Mouse (Mus musculus) midbrain, embryonic 11.5 days (tissue): ENCODE measurements around the gene Nrxn2. TPM values are rescaled to one million over a fixed set of nuclear protein-coding genes. Genes with fewer than 3 reads are reported as not detected.

Experiments used
- ATAC-seq: fragments of 200-750 bp; cut with Nextera tagmentation; 2 replicates; pipeline ENCODE4 v1.8.0; 2017; ENCODE audit warnings: moderate TSS enrichment, moderate library complexity; ENCODE audit not compliant: low FRiP score
- DNase-seq: peaks from one replicate; pipeline ENCODE4 v3.0.0; 2015; ENCODE audit warnings: low spot score; ENCODE audit errors: missing footprints
- H3K27ac ChIP-seq: fragments of 300-500 bp; sonication (generic); 2 replicates; pipeline ENCODE4 v1.5.1; 2014; ENCODE audit warnings: low read depth, low read length
- H3K27me3 ChIP-seq: fragments of 300-500 bp; sonication (generic); 2 replicates; pipeline ENCODE4 v1.6.1; 2014; ENCODE audit warnings: mild to moderate bottlenecking, low read length, moderate library complexity, mixed read lengths; ENCODE audit not compliant: control insufficient read depth, insufficient read depth
- H3K36me3 ChIP-seq: fragments of 300-500 bp; sonication (generic); 2 replicates; pipeline ENCODE4 v1.6.1; 2014; ENCODE audit warnings: mild to moderate bottlenecking, low read length, moderate library complexity, mixed read lengths; ENCODE audit not compliant: control insufficient read depth, insufficient read depth
- H3K4me1 ChIP-seq: fragments of 300-500 bp; sonication (generic); 2 replicates; pipeline ENCODE4 v1.6.1; 2014; ENCODE audit warnings: low read length; ENCODE audit not compliant: control insufficient read depth, insufficient read depth
- H3K4me2 ChIP-seq: fragments of 300-500 bp; sonication (generic); 2 replicates; pipeline ENCODE4 v1.6.1; 2014; ENCODE audit warnings: mild to moderate bottlenecking, moderate library complexity
- H3K4me3 ChIP-seq: fragments of 300-500 bp; sonication (generic); 2 replicates; pipeline ENCODE4 v1.5.1; 2014; ENCODE audit warnings: low read depth, low read length
- H3K9ac ChIP-seq: fragments of 300-500 bp; sonication (generic); 2 replicates; pipeline ENCODE4 v1.6.1; 2014; ENCODE audit warnings: low read length
- H3K9me3 ChIP-seq: fragments of 300-500 bp; sonication (generic); 2 replicates; pipeline ENCODE4 v1.6.1; 2016; ENCODE audit warnings: low read length; ENCODE audit not compliant: control insufficient read depth
- WGBS: fragments of 180-500 bp; shearing (Covaris S2); extraction: QIAGEN DNeasy Blood & Tissue Kit; methylation state at CpG from one replicate; pipeline ENCODE4 v1.1.7; 2014; 5-methylcytosine and 5-hydroxymethylcytosine counted together
- polyA plus RNA-seq: library from polyadenylated mRNA; unstranded; fragments of >200 nt; fragmentation: Nextera tagmentation; extraction: Ambion mirVana; gene quantifications from 2 replicates; pipeline ENCODE4 v1.2.1, GENCODE M21; 2014

The Nrxn2 gene
- polyA plus RNA-seq, 1 experiment from 2014 or later = 9.5 TPM

DNA sequence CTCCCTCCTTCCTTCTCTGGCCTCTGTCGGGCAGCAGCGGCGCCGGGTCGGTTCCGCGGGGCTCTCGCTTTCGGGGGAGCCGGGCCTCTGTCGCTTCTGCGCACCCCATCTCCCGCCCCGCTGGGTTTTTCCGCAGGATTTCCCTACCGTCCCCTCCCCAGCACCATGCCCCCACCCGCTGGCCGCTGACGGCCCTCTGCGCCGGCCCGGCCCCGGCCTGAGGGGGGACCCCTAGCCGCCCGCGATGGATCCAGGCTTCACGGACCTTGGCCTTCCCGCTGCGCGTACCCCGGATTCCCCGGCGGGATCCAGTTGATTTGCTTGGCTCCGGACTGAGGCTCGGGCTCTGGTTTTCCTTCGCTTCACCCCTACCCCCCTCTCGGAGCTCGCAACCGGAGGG lies 79.3 kb downstream of the Nrxn2 start:
- DNase-seq (no peak), ATAC-seq (peak; percentile 45)
- Histone ChIP-seq H3K4me1 (peaks cover 33% of the 10 kb centered on the region), H3K9me3 (no peaks in the 10 kb centered on the region), H3K36me3 (no peaks in the 10 kb centered on the region), H3K27me3 (peaks cover 9% of the 10 kb centered on the region), H3K27ac (peak overlapping the region; percentile 63), H3K4me3 (peak overlapping the region; percentile 84), H3K9ac (peak overlapping the region; percentile 93), H3K4me2 (peak overlapping the region; percentile 99)
- WGBS = under 1% methylated on average over 39 of the region's 39 CpGs

DNA sequence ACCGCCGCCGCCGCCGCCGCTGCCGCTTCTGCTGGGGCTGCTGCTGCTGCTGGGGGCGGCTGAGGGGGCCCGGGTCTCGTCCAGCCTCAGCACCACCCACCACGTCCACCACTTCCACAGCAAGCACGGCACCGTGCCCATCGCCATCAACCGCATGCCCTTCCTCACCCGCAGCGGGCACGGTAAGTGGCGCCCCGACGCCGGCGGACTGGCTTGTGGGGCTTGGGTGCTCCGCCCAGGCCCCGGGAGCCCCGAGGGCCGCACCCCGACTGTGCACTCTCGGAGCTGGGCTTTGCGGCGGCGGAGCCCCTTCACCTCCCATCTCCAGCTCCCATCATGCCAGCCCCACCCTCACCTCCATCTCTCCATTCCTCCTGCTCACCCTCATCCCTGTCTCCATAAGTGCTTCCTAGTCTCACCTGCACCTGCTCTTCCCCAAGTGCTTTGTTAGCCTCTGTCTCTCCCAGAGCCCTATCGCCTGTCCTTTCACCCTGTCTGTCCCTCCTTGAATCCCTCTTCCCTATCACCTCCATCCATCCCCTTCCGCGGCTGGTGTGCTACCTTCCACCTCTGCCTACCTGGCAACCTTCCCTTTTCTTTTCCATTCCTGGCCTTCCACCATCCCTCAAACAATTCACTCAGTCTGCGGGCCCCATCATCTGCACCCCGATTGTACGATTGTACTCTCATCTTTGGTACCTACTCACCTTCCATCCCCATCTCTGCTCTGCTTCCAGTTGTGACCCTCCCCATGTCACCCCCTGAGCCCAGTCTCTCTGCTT lies 80.0 kb downstream of the Nrxn2 start:
- peak overlapping the region; percentile 84 for H3K4me3 ChIP-seq
- H3K4me1 ChIP-seq = peaks cover 40% of the 10 kb centered on the region
- peak overlapping the region; percentile 99 for H3K4me2 ChIP-seq
- peak overlapping the region; percentile 63; the same call in 1 of the 2 replicates for H3K27ac ChIP-seq
- DNase-seq (peak; percentile 90), ATAC-seq (no peak)
- 4% methylated on average over 34 of the region's 38 CpGs for WGBS
- peak overlapping the region; percentile 93 for H3K9ac ChIP-seq
- no peaks in the 10 kb centered on the region for H3K36me3 ChIP-seq
- H3K27me3 ChIP-seq = peaks cover 9% of the 10 kb centered on the region
- H3K9me3 ChIP-seq = no peaks in the 10 kb centered on the region

DNA sequence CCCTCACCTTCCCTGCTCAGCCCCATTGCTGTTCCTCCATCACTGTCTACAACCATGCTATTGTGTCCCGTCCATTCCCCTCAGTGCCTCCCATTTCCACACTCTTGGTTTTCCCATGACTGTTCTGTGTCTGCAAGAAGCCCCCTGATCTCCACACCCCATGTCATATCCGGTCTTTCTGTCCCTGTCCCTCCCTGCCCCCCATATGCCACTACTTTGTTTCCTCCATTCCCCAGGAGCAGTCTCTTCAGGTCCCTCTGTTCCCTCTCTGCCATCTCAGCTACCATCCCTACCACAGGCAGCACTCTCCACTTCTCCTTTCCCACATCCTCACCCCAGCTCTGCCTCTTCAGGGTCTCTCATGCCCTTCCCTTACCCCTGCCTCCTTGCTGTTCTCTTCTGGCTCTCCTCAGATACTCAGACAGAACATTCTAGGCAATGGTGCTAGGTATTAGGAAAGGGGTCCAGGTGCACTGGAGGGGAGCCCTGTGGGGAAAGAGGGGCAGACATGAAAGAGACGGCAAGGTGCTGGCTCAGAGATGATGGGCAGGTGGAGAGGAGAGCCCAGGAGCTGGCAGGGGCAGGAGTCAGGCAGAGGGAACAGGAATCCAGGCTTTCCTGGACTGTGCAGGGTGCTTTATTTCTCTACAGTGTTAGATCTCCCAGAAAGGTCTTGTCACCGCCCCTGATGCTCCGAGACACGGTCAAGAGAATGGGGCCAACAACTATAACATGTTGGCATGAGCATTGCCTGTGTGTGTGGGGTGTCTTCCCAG lies 81.5 kb downstream of the Nrxn2 start:
- Histone ChIP-seq H3K36me3 (0 out of 2 replicates have a peak, but pooled peaks cover under 1% of the 10 kb centered on the region), H3K27me3 (peaks cover 7% of the 10 kb centered on the region), H3K4me3 (peak overlapping the region; percentile 84), H3K4me1 (peaks cover 44% of the 10 kb centered on the region), H3K9me3 (no peaks in the 10 kb centered on the region), H3K27ac (no peak overlapping the region), H3K4me2 (peak overlapping the region; percentile 99), H3K9ac (peak overlapping the region; percentile 93)
- WGBS = 61% methylated on average over 6 of the region's 6 CpGs
- no peak for DNase-seq
- no peak for ATAC-seq

DNA sequence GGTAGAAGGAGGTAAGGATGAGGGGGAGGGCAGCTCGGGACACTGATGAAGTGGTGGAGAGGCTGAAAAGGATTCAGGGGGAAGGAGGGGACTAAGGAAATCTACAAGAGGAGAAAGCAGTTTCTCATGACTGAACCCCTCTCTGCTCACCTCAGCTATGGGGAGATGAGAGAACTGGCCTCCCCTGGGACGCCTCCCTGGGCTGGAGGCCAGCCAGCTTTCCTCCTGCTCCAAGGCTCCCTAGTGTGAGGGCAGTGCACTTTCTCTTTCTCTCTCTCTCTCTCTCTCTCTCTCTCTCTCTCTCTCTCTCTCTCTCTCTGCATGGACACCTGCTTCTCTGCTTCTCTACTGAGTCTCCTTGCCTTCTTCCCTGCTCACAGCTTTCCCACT lies 82.1 kb downstream of the Nrxn2 start:
- ATAC-seq (no peak), DNase-seq (no peak)
- H3K9ac ChIP-seq = no peak overlapping the region
- H3K9me3 ChIP-seq = no peaks in the 10 kb centered on the region
- peaks cover 5% of the 10 kb centered on the region for H3K27me3 ChIP-seq
- H3K36me3 ChIP-seq = 0 out of 2 replicates have a peak, but pooled peaks cover 4% of the 10 kb centered on the region
- peaks cover 44% of the 10 kb centered on the region for H3K4me1 ChIP-seq
- no peak overlapping the region for H3K27ac ChIP-seq
- H3K4me2 ChIP-seq = peak overlapping the region; percentile 99
- H3K4me3 ChIP-seq = no peak overlapping the region
- WGBS = 38% methylated on average over 2 of the region's 2 CpGs

DNA sequence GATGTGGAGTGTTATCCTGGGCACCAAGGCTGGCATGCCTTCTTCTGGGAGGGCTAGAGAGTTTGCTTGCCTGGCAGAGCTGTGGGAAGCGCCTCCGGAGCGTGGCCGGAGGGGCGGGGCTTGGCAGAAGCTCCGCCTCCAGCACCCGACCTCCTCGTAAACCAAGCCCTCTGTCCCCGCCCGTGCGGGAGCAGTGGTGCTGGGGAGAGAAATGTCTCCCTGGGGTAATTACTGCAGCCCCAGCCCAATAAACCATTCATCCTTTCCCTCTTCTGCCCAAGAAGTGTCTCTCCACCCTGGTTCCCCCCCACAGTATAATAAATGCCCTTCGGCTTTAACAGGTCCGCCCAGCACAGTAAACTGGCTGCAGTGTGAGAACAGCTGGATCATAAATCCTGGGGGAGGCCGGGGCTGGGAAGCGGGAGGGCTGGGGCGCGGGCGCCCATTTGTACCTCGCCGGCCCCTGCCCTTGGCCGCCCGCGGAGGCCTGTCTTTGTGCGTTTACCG lies 83.6 kb downstream of the Nrxn2 start:
- Histone ChIP-seq H3K4me3 (peak overlapping the region; percentile 43), H3K4me2 (peak overlapping the region; percentile 93), H3K36me3 (0 out of 2 replicates have a peak, but pooled peaks cover 4% of the 10 kb centered on the region), H3K4me1 (peaks cover 39% of the 10 kb centered on the region), H3K9me3 (no peaks in the 10 kb centered on the region), H3K9ac (peak overlapping the region; percentile 65), H3K27me3 (peaks cover 5% of the 10 kb centered on the region), H3K27ac (peak overlapping the region; percentile 73)
- DNase-seq (peak; percentile 98), ATAC-seq (peak; percentile 52; the same call in 1 of the 2 replicates)
- under 1% methylated on average over 24 of the region's 25 CpGs for WGBS

DNA sequence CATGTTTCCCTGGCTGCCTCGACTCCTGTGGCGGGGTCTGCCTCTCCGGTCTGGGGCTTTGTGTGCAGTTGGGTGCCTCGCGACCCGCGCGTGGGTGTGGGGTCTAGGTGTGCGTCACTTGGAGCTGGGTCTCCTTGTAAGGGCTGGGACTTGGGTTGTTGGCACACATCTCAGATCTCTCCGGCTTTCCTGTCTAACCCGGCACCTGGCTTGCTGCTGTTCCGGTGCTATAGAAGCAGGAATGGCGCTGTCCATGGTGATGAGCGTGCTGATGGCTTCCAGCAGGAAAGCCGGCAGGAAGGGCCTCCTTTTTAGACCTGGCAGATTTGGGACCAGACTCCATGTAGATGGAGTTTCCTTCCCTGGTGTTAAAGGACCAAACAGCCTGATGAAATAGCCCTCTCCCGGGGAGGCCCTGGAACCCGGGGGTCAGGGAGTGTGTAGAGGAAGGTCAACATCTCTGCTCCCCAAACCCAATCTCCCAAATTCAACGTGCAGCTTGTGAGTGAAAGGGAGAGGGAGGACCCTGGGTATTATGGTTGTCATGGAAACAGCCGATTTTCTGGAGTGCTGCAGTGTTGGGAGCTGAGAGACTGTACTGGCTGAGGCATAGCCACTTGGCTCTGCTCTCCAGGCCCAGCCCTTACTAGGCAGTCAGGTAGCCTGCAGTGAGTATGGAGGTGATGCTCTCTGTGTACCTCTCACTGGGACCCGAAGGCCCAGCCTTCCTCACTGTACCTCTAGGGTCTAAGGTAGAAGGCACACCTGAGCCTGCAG lies 84.2 kb downstream of the Nrxn2 start:
- ATAC-seq = peak; percentile 36
- Histone ChIP-seq H3K9me3 (no peaks in the 10 kb centered on the region), H3K4me2 (peak overlapping the region; percentile 93), H3K9ac (peak overlapping the region; percentile 65), H3K4me1 (peaks cover 39% of the 10 kb centered on the region), H3K27me3 (peaks cover 5% of the 10 kb centered on the region), H3K36me3 (0 out of 2 replicates have a peak, but pooled peaks cover 4% of the 10 kb centered on the region), H3K27ac (peak overlapping the region; percentile 73), H3K4me3 (peak overlapping the region; percentile 43)
- 4% methylated on average over 20 of the region's 20 CpGs for WGBS
- peak; percentile 96 for DNase-seq

DNA sequence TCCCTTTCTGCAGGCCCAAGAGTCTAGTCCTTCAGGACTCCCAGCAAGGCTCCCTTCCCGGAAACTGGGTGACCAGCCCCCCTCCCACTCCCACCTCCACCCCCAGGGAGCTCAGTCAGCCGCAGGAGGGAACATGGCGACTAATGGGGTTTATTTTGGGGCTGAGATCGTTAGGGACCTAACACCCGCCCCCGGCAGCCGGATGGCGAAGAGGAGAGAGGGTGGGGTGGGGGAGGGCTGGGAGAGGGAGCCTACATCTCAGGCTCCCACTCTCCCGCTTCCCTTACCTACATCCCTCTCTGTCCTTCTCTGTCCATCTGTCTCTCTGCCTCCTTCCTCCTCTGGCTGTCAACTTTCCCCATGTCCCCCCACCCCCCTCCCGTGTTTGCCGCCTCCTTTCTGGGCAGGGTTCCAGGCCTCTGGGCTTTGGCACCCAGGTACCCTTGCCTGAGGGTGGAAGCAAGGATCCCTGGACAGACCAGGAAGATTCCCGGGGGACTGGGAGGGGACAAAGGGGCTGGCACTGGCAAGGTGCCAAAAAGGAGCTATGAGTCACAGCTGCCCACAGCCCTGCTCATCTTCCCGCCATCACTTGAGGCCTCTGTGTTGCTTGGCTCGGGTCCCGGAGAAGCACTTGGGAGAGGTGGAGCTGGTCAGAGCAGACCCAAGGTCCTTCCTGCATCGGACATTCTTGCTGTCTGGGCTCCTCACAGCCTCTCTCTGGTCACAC lies 85.6 kb downstream of the Nrxn2 start:
- Histone ChIP-seq H3K9me3 (no peaks in the 10 kb centered on the region), H3K27me3 (no peaks in the 10 kb centered on the region; the same call in none of the 2 replicates), H3K9ac (no peak overlapping the region), H3K27ac (no peak overlapping the region), H3K4me3 (no peak overlapping the region), H3K36me3 (0 out of 2 replicates have a peak, but pooled peaks cover 4% of the 10 kb centered on the region), H3K4me1 (peaks cover 34% of the 10 kb centered on the region), H3K4me2 (no peak overlapping the region)
- WGBS = 62% methylated on average over 16 of the region's 16 CpGs
- no peak for DNase-seq
- no peak for ATAC-seq

DNA sequence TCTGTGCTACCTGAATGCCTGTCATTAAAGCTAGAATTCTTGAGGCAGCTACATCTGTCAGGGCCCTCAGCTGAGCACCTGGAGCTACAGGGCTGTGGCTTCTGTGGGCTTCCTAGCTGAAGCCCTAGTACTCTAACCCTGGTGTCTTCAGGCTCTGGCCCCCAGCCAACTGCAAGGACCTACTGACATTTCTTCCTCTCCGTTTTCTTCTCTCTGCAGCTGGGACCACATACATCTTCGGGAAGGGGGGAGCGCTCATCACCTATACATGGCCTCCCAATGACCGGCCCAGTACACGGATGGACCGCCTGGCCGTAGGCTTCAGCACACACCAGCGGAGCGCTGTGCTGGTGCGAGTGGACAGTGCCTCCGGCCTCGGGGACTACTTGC lies 86.1 kb downstream of the Nrxn2 start:
- Histone ChIP-seq H3K27me3 (no peaks in the 10 kb centered on the region; the same call in none of the 2 replicates), H3K36me3 (0 out of 2 replicates have a peak, but pooled peaks cover 4% of the 10 kb centered on the region), H3K9me3 (no peaks in the 10 kb centered on the region), H3K4me1 (peaks cover 30% of the 10 kb centered on the region), H3K27ac (no peak overlapping the region), H3K4me3 (no peak overlapping the region), H3K4me2 (no peak overlapping the region), H3K9ac (no peak overlapping the region)
- 94% methylated on average over 12 of the region's 12 CpGs for WGBS
- ATAC-seq = no peak
- DNase-seq = no peak
